Mouse (Mus musculus) E14TG2a.4 (cell line): ENCODE data around the gene Bri3.

ENCODE experiments used
- CTCF ChIP-seq: conservative IDR thresholded peaks from 2 replicates; pipeline ENCODE4 v1.5.1; 2014; ENCODE audit warnings: low read length
- NANOG ChIP-seq: IDR thresholded peaks from 2 replicates; pipeline ENCODE4 v1.6.1; 2014; ENCODE audit warnings: borderline replicate concordance, low read length, mixed read lengths
- POU5F1 ChIP-seq: IDR thresholded peaks from 2 replicates; pipeline ENCODE4 v1.6.1; 2014; ENCODE audit warnings: low read length, borderline replicate concordance

DNA sequence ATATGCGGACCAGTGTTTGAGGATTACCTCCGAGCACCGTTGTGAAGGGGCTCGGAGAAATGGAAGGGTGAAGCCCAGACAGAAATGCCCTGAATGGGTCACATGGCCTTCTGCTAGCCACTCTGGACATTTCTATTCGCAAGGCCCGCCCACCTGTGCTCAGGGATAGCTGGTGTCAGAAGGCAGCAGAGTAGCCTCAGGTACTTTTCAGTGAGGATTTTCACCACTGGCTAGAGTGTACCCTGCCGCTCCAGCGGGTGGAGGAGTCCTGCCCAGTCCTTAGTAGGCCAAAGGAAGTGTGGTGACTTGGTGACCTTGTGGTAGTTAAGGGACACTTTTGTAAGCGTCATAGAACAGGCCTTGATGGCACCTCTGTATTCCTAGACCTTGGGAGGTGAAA, 17.1 kb downstream of the Bri3 start:
- TF ChIP-seq CTCF (no peak), NANOG (no peak), POU5F1 (no peak)
